Mouse (Mus musculus) ES-E14 (cell line): ENCODE data around the gene 4933425L06Rik.

Experiments
- CHD2 ChIP-seq: IDR thresholded peaks from 2 replicates; pipeline ENCODE4 v1.6.1; 2014; ENCODE audit warnings: mild to moderate bottlenecking, low read depth, low read length, inconsistent platforms
- MAFK ChIP-seq: IDR thresholded peaks from 2 replicates; pipeline ENCODE4 v1.6.1; 2014; ENCODE audit warnings: mild to moderate bottlenecking, low read depth, low read length, inconsistent platforms; ENCODE audit not compliant: insufficient read depth
- ZC3H11A ChIP-seq: IDR thresholded peaks from 2 replicates; pipeline ENCODE4 v1.6.1; 2012; ENCODE audit warnings: low read depth, mild to moderate bottlenecking, inconsistent platforms, low read length, borderline replicate concordance

GRCm38 (mm10) chr13:105096316-105096715 is 14.4 kb downstream of the 4933425L06Rik start:
- TF ChIP-seq CHD2 (no peak), ZC3H11A (no peak), MAFK (no peak)
